Mouse (Mus musculus): Measurements from ENCODE around the gene Dgkh.

DNA sequence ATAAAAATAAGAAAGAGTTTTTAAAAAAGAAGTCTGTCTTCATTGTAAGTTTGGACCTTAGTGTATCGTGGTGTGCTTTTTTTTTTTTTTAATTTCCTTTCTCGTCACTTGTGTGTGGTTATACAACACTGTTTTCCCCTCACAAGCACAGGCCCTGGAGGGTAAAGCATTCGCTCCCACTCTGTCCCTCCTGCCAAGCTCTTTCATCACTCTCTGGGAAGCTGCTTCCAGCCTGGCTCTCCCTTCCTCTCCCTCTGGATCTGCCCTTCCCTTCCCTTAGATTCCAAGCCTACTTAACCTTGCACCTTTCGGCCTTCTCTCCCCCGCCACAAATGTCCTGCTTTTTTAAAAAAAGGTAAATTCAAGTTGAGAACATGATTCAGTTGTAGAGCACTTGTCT, 69.9 kb downstream of the Dgkh start:
- TF ChIP-seq CTCF (IDR thresholded peaks at IDR 0.05; ENCODE audit: extremely low read depth, insufficient read depth, insufficient read length, insufficient replicate concordance), result no peak
- TF ChIP-seq POLR2A (IDR thresholded peaks at IDR 0.05; ENCODE audit: low read depth, low read length), result no peak

All from spleen, adult 2 months (tissue).